Mouse (Mus musculus) erythroblast, embryonic 14.5 days (primary cell): ENCODE measurements around the gene Aff3. TPM values are rescaled to one million over a fixed set of nuclear protein-coding genes. Genes with fewer than 3 reads are reported as not detected.

ENCODE experiments used
- H3K27me3 ChIP-seq: 2 replicates; pipeline ENCODE4 v1.6.1; 2012; ENCODE audit warnings: inconsistent platforms; ENCODE audit not compliant: control insufficient read depth
- H3K36me3 ChIP-seq: 2 replicates; pipeline ENCODE4 v1.6.1; 2012; ENCODE audit warnings: mild to moderate bottlenecking, inconsistent platforms; ENCODE audit not compliant: control insufficient read depth
- H3K4me1 ChIP-seq: 2 replicates; pipeline ENCODE4 v1.6.1; 2012; ENCODE audit warnings: inconsistent platforms; ENCODE audit not compliant: control insufficient read depth
- H3K4me3 ChIP-seq: replicated peaks from 2 replicates; pipeline ENCODE3; 2012; ENCODE audit warnings: moderate library complexity, mild to moderate bottlenecking, inconsistent platforms
- H3K9me3 ChIP-seq: 2 replicates; pipeline ENCODE4 v1.6.1; 2012; ENCODE audit warnings: low read length, inconsistent platforms, mixed read lengths; ENCODE audit not compliant: control insufficient read depth
- GATA1 ChIP-seq: IDR thresholded peaks from 2 replicates; pipeline ENCODE4 v1.6.1; 2012; ENCODE audit warnings: low read length, inconsistent platforms, mixed read lengths
- TAL1 ChIP-seq: IDR thresholded peaks from 3 replicates; pipeline ENCODE4 v1.6.1; 2012; ENCODE audit warnings: low read length, inconsistent platforms, mixed read lengths
- polyA plus RNA-seq: library from polyadenylated mRNA; stranded (reverse); fragments of >175 nt; gene quantifications from 2 replicates; pipeline ENCODE4 v1.2.3, GENCODE M21; 2012

Aff3 gene
- polyA plus RNA-seq, 1 experiment, result 0.02 TPM

DNA sequence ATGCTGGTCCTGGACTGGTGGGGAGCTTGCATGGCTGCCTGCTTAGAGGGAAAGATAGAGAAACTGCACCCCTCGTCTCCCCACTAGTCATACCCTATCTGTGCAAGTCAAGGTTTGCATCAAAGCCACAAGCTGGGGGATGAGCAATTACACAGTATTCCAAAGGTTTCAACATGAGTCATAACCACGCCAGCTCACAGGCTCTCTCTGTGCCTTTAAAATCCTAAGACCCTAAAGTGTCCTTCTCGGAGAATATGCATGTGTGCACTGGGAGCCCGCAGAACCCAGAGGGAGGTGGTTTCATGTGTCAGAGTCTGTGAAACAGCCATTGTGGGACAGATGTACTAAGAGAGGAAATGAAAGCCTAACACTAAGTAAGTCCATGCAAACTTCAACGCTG is 194.6 kb downstream of the Aff3 start:
- Histone ChIP-seq H3K27me3 (no peaks in the 10 kb centered on the region), H3K9me3 (no peaks in the 10 kb centered on the region), H3K4me1 (no peaks in the 10 kb centered on the region), H3K4me3 (no peak overlapping the region), H3K36me3 (no peaks in the 10 kb centered on the region)
- TF ChIP-seq GATA1, result no peak
- no peak for TF ChIP-seq TAL1

DNA sequence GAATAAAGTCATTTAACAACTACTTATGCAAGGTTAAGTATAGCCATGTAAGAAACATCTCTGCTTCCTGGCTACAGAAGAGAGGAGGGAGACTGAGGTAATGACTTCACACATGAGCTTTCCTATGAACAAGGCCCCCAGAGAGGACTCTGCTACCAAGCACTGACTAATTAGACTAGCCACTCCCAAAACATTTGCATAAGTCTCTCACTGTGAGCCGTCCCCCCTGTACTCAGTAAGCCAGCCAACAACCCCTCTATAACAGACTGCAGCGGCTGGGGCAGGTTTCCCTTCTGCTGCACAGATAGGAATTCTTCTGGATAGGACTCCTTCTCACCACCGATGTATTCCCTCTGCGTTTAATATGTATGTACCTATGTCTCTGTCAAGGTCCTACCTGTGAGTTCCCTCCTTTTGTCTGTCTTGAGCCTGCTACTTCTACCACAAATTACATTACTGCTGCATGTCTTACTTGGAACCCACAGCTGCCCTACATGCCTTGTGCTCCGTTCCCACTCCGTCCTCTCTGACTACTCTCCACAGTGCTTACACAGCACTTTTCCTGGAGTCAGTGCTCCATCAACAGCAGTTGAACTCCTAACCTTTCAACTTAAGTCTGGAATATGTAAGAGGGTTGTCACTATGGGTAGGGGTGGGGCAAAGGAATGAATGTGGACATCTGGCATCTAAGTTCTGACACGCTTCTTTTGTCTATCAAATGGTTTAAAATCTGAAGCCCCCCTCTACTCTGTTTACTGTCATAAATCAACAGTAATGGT is 197.3 kb downstream of the Aff3 start:
- peaks cover 4% of the 10 kb centered on the region; the same call in 1 of the 2 replicates for H3K27me3 ChIP-seq
- H3K4me3 ChIP-seq, result no peak overlapping the region
- H3K4me1 ChIP-seq, result no peaks in the 10 kb centered on the region
- TF ChIP-seq TAL1, result no peak
- TF ChIP-seq GATA1, result no peak
- no peaks in the 10 kb centered on the region for H3K36me3 ChIP-seq
- no peaks in the 10 kb centered on the region for H3K9me3 ChIP-seq

DNA sequence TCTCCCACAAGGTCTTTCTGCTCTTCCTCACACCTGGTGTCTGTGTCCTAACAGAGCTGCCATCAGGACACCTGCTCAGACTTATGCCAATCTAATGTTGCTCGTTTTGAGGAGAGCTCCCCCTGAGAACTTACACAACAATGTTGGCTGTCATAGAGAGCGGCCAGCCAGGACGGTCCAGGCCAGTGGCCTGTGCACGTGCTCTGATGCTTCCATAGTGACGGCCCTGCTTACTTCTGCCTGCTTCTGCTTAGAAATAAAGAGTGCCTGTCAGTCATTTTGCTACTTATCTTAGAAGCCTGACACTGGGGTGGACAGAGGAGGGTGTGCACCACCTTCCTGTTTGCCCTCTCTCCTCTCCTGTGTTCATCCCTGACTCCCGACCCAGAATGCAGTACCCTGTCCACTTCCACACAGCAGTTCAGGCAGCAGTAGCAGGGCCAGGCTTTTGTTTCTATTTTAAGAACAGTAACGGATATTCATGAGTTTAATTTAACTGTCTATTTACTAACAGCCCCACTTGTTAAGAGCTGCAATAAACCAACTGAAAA is 208.0 kb downstream of the Aff3 start:
- Histone ChIP-seq H3K4me1 (peaks cover 7% of the 10 kb centered on the region), H3K36me3 (no peaks in the 10 kb centered on the region), H3K9me3 (no peaks in the 10 kb centered on the region), H3K27me3 (peaks cover 40% of the 10 kb centered on the region), H3K4me3 (no peak overlapping the region)
- TF ChIP-seq GATA1, result no peak
- TF ChIP-seq TAL1, result no peak

DNA sequence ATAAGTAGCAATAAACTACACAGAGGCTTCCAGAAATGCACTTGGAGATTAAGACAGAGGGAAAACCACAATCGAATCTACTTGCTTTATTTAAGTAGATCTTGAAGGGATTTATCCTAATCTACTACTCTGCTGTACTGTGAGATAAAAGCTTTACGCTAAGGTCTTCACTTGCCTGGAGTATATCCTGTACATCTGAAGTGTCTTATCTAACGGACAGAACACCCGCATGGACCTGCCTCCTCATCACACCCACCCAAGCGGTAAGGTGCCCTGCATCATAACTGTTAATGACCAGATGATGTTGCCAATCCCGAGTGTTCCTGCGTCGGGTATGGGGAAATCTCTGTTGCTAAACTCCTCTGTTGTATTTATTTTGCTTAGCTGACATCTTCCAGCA is 209.8 kb downstream of the Aff3 start:
- no peaks in the 10 kb centered on the region for H3K9me3 ChIP-seq
- no peak overlapping the region for H3K4me3 ChIP-seq
- peaks cover 37% of the 10 kb centered on the region for H3K27me3 ChIP-seq
- H3K36me3 ChIP-seq, result no peaks in the 10 kb centered on the region
- peaks cover 10% of the 10 kb centered on the region for H3K4me1 ChIP-seq
- TF ChIP-seq GATA1, result no peak
- TF ChIP-seq TAL1, result no peak

DNA sequence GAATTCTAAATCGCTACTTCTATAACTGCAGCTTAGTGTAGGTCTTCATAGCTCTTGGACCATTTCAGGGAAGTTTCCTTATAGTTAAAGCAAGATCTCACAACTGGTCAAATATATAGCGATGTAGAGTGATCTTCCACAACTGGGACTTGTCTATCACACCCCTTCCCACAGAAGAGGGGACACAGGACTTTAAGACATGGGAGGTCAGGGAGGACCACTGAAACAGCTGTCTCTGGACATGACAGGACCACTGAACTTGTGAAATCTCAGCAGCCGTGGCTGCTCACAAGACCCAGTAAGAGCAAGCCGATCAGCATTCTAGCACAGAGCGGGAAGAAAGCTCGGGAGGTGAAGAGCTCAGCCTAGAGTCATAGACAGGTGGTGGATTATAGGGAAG is 213.4 kb downstream of the Aff3 start:
- no peaks in the 10 kb centered on the region; the same call in 1 of the 2 replicates for H3K36me3 ChIP-seq
- H3K9me3 ChIP-seq, result no peaks in the 10 kb centered on the region
- TF ChIP-seq GATA1 (no peak), TAL1 (no peak)
- H3K4me1 ChIP-seq, result peaks cover 40% of the 10 kb centered on the region
- H3K27me3 ChIP-seq, result peaks cover 14% of the 10 kb centered on the region
- H3K4me3 ChIP-seq, result no peak overlapping the region

DNA sequence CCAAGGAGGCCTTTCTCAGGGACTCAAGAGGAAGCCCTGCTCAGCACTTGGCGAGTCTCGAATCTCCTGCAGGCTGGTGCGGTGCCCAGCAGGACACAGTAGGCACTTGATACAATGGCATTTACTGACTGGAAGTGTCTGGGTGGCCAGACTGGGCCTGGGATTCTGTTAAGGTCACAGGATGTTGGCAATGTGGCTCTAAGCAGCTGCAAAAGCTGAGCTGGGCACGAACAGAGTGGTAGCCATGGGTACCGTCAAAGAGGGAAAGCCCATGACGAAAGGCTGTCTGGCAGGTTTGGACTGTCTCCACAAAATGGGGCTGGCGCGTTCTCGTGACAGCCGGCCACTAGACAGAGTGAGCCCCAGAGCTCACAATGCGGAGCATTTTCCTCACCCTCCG is 214.1 kb downstream of the Aff3 start:
- TF ChIP-seq TAL1 (no peak), GATA1 (no peak)
- Histone ChIP-seq H3K27me3 (peaks cover 14% of the 10 kb centered on the region), H3K9me3 (no peaks in the 10 kb centered on the region), H3K36me3 (no peaks in the 10 kb centered on the region; the same call in 1 of the 2 replicates), H3K4me3 (no peak overlapping the region), H3K4me1 (peaks cover 47% of the 10 kb centered on the region)

DNA sequence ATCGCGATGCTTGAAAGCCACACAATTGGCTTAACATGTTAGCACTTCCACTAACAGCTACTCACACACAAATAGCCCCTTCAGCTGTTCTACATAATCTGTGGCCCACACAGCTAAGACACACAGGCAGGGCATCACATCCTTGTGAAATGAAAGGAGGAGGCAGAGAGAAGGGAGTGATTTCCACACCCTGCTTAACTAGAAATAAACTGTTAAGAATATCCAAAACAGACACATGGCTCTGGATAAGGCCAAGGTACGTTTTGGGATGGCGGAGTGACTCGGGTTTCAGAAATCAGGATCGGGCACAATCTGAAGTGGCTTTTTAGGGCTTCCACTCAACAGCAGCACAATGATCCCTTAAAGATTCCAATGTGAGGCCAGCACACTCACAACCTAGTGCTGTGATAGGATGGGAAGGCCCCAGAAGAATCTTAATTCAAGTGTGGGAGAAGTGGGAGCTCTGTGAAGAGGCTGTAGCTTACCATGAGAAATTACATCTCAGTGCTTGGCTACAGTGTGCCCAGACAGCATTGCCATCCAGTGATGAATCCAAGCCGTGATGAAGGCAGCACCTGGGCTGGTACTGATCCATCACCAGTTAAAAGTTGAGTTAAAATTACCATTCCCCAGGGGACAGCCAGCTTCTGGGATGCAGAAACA is 214.8 kb downstream of the Aff3 start:
- TF ChIP-seq TAL1, result no peak
- no peak for TF ChIP-seq GATA1
- Histone ChIP-seq H3K4me1 (peaks cover 53% of the 10 kb centered on the region), H3K27me3 (peaks cover 8% of the 10 kb centered on the region), H3K4me3 (no peak overlapping the region), H3K36me3 (no peaks in the 10 kb centered on the region; the same call in 1 of the 2 replicates), H3K9me3 (no peaks in the 10 kb centered on the region)

DNA sequence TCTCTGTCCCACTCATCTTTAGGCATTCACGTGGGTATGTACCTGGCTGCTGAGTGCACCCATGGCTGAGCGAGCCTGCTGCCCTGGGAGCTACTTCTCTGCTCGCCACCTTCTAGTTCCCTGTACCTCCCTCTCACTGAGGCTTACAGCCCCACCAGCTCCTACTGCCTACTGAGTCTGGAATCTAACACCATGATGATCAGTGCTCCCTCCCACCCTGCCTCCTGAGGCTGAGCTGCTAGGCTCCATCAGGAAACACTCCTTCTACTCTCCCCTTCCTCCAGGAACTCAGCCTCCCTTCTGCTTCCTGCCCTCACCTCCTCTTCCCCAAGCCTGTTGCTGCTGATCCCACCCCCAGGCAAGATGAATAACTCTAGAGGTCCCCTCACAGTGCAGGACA is 215.9 kb downstream of the Aff3 start:
- Histone ChIP-seq H3K27me3 (peaks cover 5% of the 10 kb centered on the region), H3K4me3 (no peak overlapping the region), H3K9me3 (no peaks in the 10 kb centered on the region), H3K36me3 (no peaks in the 10 kb centered on the region; the same call in 1 of the 2 replicates), H3K4me1 (peaks cover 56% of the 10 kb centered on the region)
- TF ChIP-seq GATA1 (no peak), TAL1 (no peak)

DNA sequence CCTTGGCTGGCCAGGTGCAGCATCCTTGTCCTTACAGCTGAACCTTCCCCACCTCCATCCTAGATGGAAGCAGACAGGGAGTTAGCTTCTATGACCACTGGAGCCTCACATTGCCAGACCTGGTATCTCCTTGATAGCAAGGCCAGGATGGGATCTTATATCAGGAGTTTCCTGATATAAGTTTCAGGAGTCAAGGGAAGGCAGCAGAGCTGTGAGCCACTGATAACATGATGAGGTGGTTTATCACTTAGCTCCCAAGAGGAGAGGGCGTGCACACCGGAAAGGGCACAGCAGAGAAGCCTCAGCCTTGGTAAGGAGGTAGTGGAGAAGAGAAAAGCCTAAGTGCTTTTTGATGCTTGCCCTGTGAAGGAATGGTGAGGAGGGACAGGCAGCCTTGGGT is 217.2 kb downstream of the Aff3 start:
- H3K4me3 ChIP-seq, result peak overlapping the region; percentile 53
- TF ChIP-seq GATA1, result peak; percentile 92
- peak; percentile 95 for TF ChIP-seq TAL1
- H3K9me3 ChIP-seq, result no peaks in the 10 kb centered on the region
- peaks cover 68% of the 10 kb centered on the region for H3K4me1 ChIP-seq
- H3K27me3 ChIP-seq, result peaks cover 5% of the 10 kb centered on the region
- no peaks in the 10 kb centered on the region; the same call in 1 of the 2 replicates for H3K36me3 ChIP-seq
